9 mouse cellular contexts compared by ENCODE assay signal in genomic region chr9:119895040-119895721, GRCm38 (mm10). TPM values are rescaled to one million over a fixed set of nuclear protein-coding genes. Genes with fewer than 3 reads are reported as not detected.
A peak's percentile ranks its signal among the peaks of the same experiment; 100 is the strongest.
DNase-seq lines count a peak whose midpoint lies in the region; ATAC-seq and TF ChIP-seq lines count a peak whose summit lies in the region.
"Had no signal": no experiment of that assay in that cellular context is flagged by ENCODE, and none has a peak within 500 bp of the region (broad histone marks: within the 10 kb centered on the region; RNA-seq: fewer than 3 reads in every experiment).

No protein-coding gene starts in this region.

- peak overlapping the region; percentile 60 for H3K27ac ChIP-seq in ES-E14 (ENCODE audit: insufficient read depth, low read depth, low read length, poor library complexity, severe bottlenecking)
- peak overlapping the region; percentile 61; the same call in 1 of the 2 replicates for H3K27ac ChIP-seq in limb, embryonic 11.5 days (replicated peaks; ENCODE audit: low read depth, low read length)

- 0 out of 4 replicates have a peak, but pooled peaks cover 0 to 4% of the 10 kb centered on the region in 2 experiments for H3K4me1 ChIP-seq in ES-E14 (ENCODE audit: control insufficient read depth in 2 of 2, insufficient read depth in 2 of 2, low read length in 2 of 2, poor library complexity in 1 of 2)
- peaks cover 7% of the 10 kb centered on the region for H3K4me1 ChIP-seq in limb, embryonic 11.5 days (ENCODE audit: control insufficient read depth, insufficient read depth, low read length)

- WGBS in limb, embryonic 11.5 days = 2% methylated on average over 50 of the region's 71 CpGs

- H3K27me3 ChIP-seq in limb, embryonic 11.5 days (ENCODE audit: control insufficient read depth, insufficient read depth, low read length) = no peaks in the 10 kb centered on the region
- no peaks in the 10 kb centered on the region for H3K27me3 ChIP-seq in splenic B cell, adult 2 months (ENCODE audit: control insufficient read depth, insufficient read depth, low read length, poor library complexity, severe bottlenecking)

- peak; percentile 20; the same call in 1 of the 2 replicates for ATAC-seq in erythroblast, adult 5-6 weeks (replicated peaks; ENCODE audit: low FRiP score, poor library complexity, severe bottlenecking)
- ATAC-seq in limb, embryonic 11.5 days (ENCODE audit: insufficient number of reproducible peaks, low FRiP score, low TSS enrichment, low read depth) = peak; percentile 66
- ATAC-seq in megakaryocyte-erythroid progenitor cell, adult 5-6 weeks (replicated peaks; ENCODE audit: low FRiP score, low TSS enrichment, poor library complexity, severe bottlenecking) = peak; percentile 29; the same call in 1 of the 2 replicates

- DNase-seq in CD4-positive, CD25-positive, alpha-beta regulatory T cell, adult 2 months (ENCODE audit: low read depth, low spot score) = peak; percentile 72
- no peak for DNase-seq in ES-E14 (ENCODE audit: low read depth, low spot score)
- peak; percentile 57 for DNase-seq in heart, postnatal 4 days
- DNase-seq in limb, embryonic 11.5 days (ENCODE audit: low spot score) = no peak
- DNase-seq in splenic B cell, adult 2 months (ENCODE audit: low read depth, low spot score) = peak; percentile 64
- DNase-seq in cerebellum, postnatal 25 days = no peak

- H3K4me2 ChIP-seq in limb, embryonic 11.5 days (ENCODE audit: low read depth, severe bottlenecking) = peak overlapping the region; percentile 91

- 0 out of 2 replicates have a peak, but pooled peaks cover 2% of the 10 kb centered on the region for H3K36me3 ChIP-seq in ES-E14 (ENCODE audit: control insufficient read depth, insufficient read depth, low read length, poor library complexity, severe bottlenecking)
- H3K36me3 ChIP-seq in limb, embryonic 11.5 days (ENCODE audit: control insufficient read depth, insufficient read depth, low read length) = no peaks in the 10 kb centered on the region; the same call in 1 of the 2 replicates
- H3K36me3 ChIP-seq in splenic B cell, adult 2 months (ENCODE audit: control insufficient read depth, insufficient read depth, low read length, poor library complexity, severe bottlenecking) = no peaks in the 10 kb centered on the region

- H3K9ac ChIP-seq in ES-E14 (ENCODE audit: insufficient read depth, low read depth, low read length, poor library complexity, severe bottlenecking) = peak overlapping the region; percentile 91
- peak overlapping the region; percentile 83 for H3K9ac ChIP-seq in limb, embryonic 11.5 days (ENCODE audit: low read length)

- H3K4me3 ChIP-seq in ES-E14 (ENCODE audit: insufficient read depth in 1 of 2, low read depth in 1 of 2, low read length in 2 of 2, poor library complexity in 1 of 2, severe bottlenecking in 1 of 2) = peak overlapping the region; percentile 93
- peak overlapping the region; percentile 91 for H3K4me3 ChIP-seq in limb, embryonic 11.5 days (ENCODE audit: low read depth, low read length)

- in situ Hi-C loops in ES-E14 (cut with MboI; ENCODE audit: low sequenced_read_pairs in 2 of 2, unreplicated experiment in 2 of 2) = no loop called here

- no peaks in the 10 kb centered on the region for H3K9me3 ChIP-seq in ES-E14 (ENCODE audit: control insufficient read depth, insufficient read depth, low read depth, low read length)
- H3K9me3 ChIP-seq in limb, embryonic 11.5 days (ENCODE audit: control insufficient read depth, low read length) = no peaks in the 10 kb centered on the region

TF ChIP-seq in ES-E14, 5 proteins besides CTCF, POLR2A, EP300 and RAD21:
- no peak for TF ChIP-seq ZNF384 (IDR thresholded peaks at IDR 0.05; ENCODE audit: low read depth, low read length)
- no peak for TF ChIP-seq CHD2 (IDR thresholded peaks at IDR 0.05; ENCODE audit: low read depth, low read length)
- no peak for TF ChIP-seq ZC3H11A (IDR thresholded peaks at IDR 0.05; ENCODE audit: borderline replicate concordance, low read depth, low read length)
- TF ChIP-seq MAFK (IDR thresholded peaks at IDR 0.05; ENCODE audit: insufficient read depth, low read depth, low read length) = no peak
- no peak for TF ChIP-seq HCFC1 (IDR thresholded peaks at IDR 0.05; ENCODE audit: borderline replicate concordance, insufficient read depth, low read length)

RNA-seq across cellular contexts. Expression of gene Wdr48, which starts 0.5 kb away (rescaled TPM):
- 33.8 and 35.3 TPM in 2 replicates for total RNA-seq in ES-E14 (2012; rRNA removed)
- total RNA-seq in erythroblast, adult 5-6 weeks (2015; ENCODE audit: low replicate concordance) = 31.3 and 85.3 TPM in 2 replicates
- 23.1 and 25.5 TPM in 2 replicates for total RNA-seq in erythroblast, adult 5-6 weeks (2017; ENCODE audit: low replicate concordance)
- 10 to 100 TPM; 30.9 to 32.5 TPM for total RNA-seq in heart, postnatal 4 days (2021)
- 59.6 and 64.7 TPM in 2 replicates for polyA plus RNA-seq in limb, embryonic 11.5 days (2014; fragmentation: Nextera tagmentation; extraction: Ambion mirVana)
- 49.3 and 67.8 TPM in 2 replicates for total RNA-seq in megakaryocyte-erythroid progenitor cell, adult 5-6 weeks (2014; fragmentation: Nextera tagmentation)
- 27.2 and 36.4 TPM in 2 replicates for total RNA-seq in megakaryocyte-erythroid progenitor cell, adult 5-6 weeks (2017)

RNA-seq across cellular contexts. Expression of gene Gorasp1, which starts 42.2 kb away (rescaled TPM):
- total RNA-seq in ES-E14 (2012; rRNA removed) = 16.8 and 21.5 TPM in 2 replicates
- total RNA-seq in erythroblast, adult 5-6 weeks (2015; ENCODE audit: low replicate concordance) = 1.0 and 3.5 TPM in 2 replicates
- 0.56 and 2.7 TPM in 2 replicates for total RNA-seq in erythroblast, adult 5-6 weeks (2017; ENCODE audit: low replicate concordance)
- 10 to 100 TPM; 15.2 to 16.0 TPM for total RNA-seq in heart, postnatal 4 days (2021)
- polyA plus RNA-seq in limb, embryonic 11.5 days (2014; fragmentation: Nextera tagmentation; extraction: Ambion mirVana) = 23.3 and 23.8 TPM in 2 replicates
- 8.9 and 11.4 TPM in 2 replicates for total RNA-seq in megakaryocyte-erythroid progenitor cell, adult 5-6 weeks (2014; fragmentation: Nextera tagmentation)
- total RNA-seq in megakaryocyte-erythroid progenitor cell, adult 5-6 weeks (2017) = 4.8 and 7.8 TPM in 2 replicates

RNA-seq across cellular contexts. Expression of gene Ttc21a, which starts 42.2 kb away (rescaled TPM):
- 0.40 and 0.79 TPM in 2 replicates for total RNA-seq in ES-E14 (2012; rRNA removed)
- 0.77 and 2.5 TPM in 2 replicates for total RNA-seq in erythroblast, adult 5-6 weeks (2015; ENCODE audit: low replicate concordance)
- 1.2 and 2.0 TPM in 2 replicates for total RNA-seq in erythroblast, adult 5-6 weeks (2017; ENCODE audit: low replicate concordance)
- total RNA-seq in heart, postnatal 4 days (2021) = under 1 TPM in 1 of 2 experiments, not detected in 1; 0.07 TPM
- 0.35 and 0.68 TPM in 2 replicates for polyA plus RNA-seq in limb, embryonic 11.5 days (2014; fragmentation: Nextera tagmentation; extraction: Ambion mirVana)
- total RNA-seq in megakaryocyte-erythroid progenitor cell, adult 5-6 weeks (2014; fragmentation: Nextera tagmentation) = not detected in 2 replicates
- total RNA-seq in megakaryocyte-erythroid progenitor cell, adult 5-6 weeks (2017) = not detected in 2 replicates
- total RNA-seq: gastrocnemius, adult 8-10 months had no signal

Comparison
In these comparisons a context has a peak if more than half of its experiments do, and no peak if none do; other contexts are left out.
1. DNase-seq: peak in CD4-positive, CD25-positive, alpha-beta regulatory T cell, adult 2 months (single experiment), heart, postnatal 4 days (single experiment) and splenic B cell, adult 2 months (single experiment); none in ES-E14 (single experiment), limb, embryonic 11.5 days (single experiment) and cerebellum, postnatal 25 days (0 of 2).
2. Peak in every context shown above with its lines, with median percentiles within 50 percentile points of each other: ATAC-seq.